Mouse (Mus musculus) liver, adult 2 months (tissue): ENCODE data around the gene Tgfbrap1. TPM values are rescaled to one million over a fixed set of nuclear protein-coding genes. Genes with fewer than 3 reads are reported as not detected.
"Not testable (repeated sequence)": the region's sequence is repeated elsewhere in the genome, so short reads cannot be mapped to it uniquely, and the experiment has no call there.

Experiments
- DNase-seq: peaks from one replicate; pipeline ENCODE4 v3.0.0-alpha.2; 2011; ENCODE audit warnings: low read depth, low spot score; ENCODE audit errors: extremely low read depth
- H3K27ac ChIP-seq: fragments of 200-500 bp; replicated peaks from 2 replicates; pipeline ENCODE4 v1.5.1; 2012; ENCODE audit warnings: low read depth, mild to moderate bottlenecking, control low read depth, inconsistent platforms, low read length; ENCODE audit not compliant: insufficient read depth
- H3K27me3 ChIP-seq: fragments of 200-500 bp; 2 replicates; pipeline ENCODE4 v1.6.1; 2012; ENCODE audit warnings: mild to moderate bottlenecking, moderate library complexity, low read length, inconsistent platforms; ENCODE audit not compliant: control insufficient read depth, insufficient read depth
- H3K36me3 ChIP-seq: fragments of 200-500 bp; 2 replicates; pipeline ENCODE4 v1.6.1; 2012; ENCODE audit warnings: low read length, inconsistent platforms; ENCODE audit not compliant: control insufficient read depth, insufficient read depth
- H3K4me1 ChIP-seq: fragments of 200-500 bp; 2 replicates; pipeline ENCODE4 v1.6.1; 2011; ENCODE audit warnings: low read length; ENCODE audit not compliant: control insufficient read depth, insufficient read depth
- H3K4me3 ChIP-seq: fragments of 200-500 bp; 2 replicates; pipeline ENCODE4 v1.5.1; 2011; ENCODE audit warnings: low read depth, mild to moderate bottlenecking, control low read depth, low read length, moderate library complexity; ENCODE audit not compliant: insufficient read depth
- H3K79me2 ChIP-seq: fragments of 200-500 bp; 2 replicates; pipeline ENCODE4 v1.6.1; 2012; ENCODE audit warnings: inconsistent platforms, mild to moderate bottlenecking, low read length, moderate library complexity; ENCODE audit not compliant: control insufficient read depth, insufficient read depth
- H3K9ac ChIP-seq: fragments of 200-500 bp; 2 replicates; pipeline ENCODE4 v1.6.1; 2012; ENCODE audit warnings: low read depth, mild to moderate bottlenecking, control low read depth, inconsistent platforms, low read length
- CTCF ChIP-seq: fragments of 200-500 bp; IDR thresholded peaks from 2 replicates; pipeline ENCODE4 v1.5.1; 2011; ENCODE audit warnings: low read depth, low read length, control low read depth
- POLR2A ChIP-seq: fragments of 200-500 bp; IDR thresholded peaks from 2 replicates; pipeline ENCODE4 v1.6.1; 2011; ENCODE audit warnings: low read length, control low read depth; ENCODE audit not compliant: insufficient read depth; ENCODE audit errors: extremely low read depth
- WGBS: fragments of 180-500 bp; shearing (Covaris S2); methylation state at CpG from one replicate; pipeline ENCODE4 v1.1.7; 2018; 5-methylcytosine and 5-hydroxymethylcytosine counted together
- polyA plus RNA-seq: library from polyadenylated mRNA; depleted of rRNA; stranded (reverse); fragments of >200 nt; gene quantifications from 2 replicates; pipeline ENCODE4 v1.2.3, GENCODE M21; 2012; rRNA removed
- total RNA-seq: library from RNA; depleted of rRNA; stranded (reverse); fragments of >200 nt; gene quantifications from 2 replicates; pipeline ENCODE4 v1.2.3, GENCODE M21; 2014; rRNA removed

Gene Tgfbrap1
- total and polyA plus RNA-seq, 2 experiments, result 11.0 to 17.2 TPM

DNA sequence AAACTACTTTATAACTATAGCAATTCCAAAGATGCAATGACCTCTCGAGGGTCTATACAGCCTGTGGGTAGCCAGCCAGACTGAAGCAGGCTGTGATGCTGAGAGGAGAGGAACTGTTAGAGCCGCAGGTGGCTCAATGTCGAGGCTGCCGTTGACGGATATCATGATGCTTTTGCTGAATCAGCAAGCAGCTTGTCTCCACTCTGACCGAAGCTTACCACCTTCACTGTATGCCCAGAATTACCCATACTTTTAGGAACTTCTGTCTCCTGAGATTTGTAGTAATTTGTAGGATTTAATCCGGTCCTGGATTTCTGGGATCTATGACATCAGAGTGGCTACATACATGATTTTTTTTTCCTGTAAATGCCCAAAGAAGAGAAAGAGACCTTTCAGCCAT lies 62.4 kb downstream of the Tgfbrap1 start:
- Histone ChIP-seq H3K27me3 (no peaks in the 10 kb centered on the region), H3K4me1 (no peaks in the 10 kb centered on the region), H3K36me3 (no peaks in the 10 kb centered on the region), H3K27ac (no peak overlapping the region), H3K9ac (no peak overlapping the region), H3K79me2 (no peaks in the 10 kb centered on the region), H3K4me3 (no peak overlapping the region)
- no peak for DNase-seq
- 88% methylated on average over 7 of the region's 7 CpGs for WGBS
- TF ChIP-seq CTCF (no peak), POLR2A (no peak)

DNA sequence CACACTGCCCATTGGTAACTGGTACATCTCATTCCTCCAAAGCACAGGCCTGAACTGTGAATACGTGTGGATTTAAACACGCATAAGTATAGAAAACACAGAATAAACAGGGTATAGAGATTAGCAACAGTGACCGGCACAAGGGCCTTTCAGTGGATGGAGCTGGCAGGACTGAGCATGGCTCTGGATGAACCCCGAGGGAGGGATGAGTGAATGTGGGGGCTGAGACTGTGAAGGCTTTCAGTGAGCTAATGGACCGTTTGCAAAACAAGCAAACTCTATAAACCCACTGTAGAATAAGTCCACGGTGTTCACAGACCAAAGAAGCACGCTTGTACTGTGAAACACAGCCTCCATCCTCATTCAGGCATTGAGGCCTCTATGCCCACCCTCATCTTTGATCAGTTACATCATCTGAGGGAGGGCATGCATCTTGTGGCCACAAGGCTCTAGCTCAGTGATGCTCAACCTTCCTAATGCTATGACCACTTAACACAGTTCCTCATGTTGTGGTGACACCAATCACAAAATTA lies 83.2 kb downstream of the Tgfbrap1 start:
- H3K4me1 ChIP-seq, H3K79me2 ChIP-seq, H3K4me3 ChIP-seq, H3K9ac ChIP-seq, H3K27ac ChIP-seq, H3K27me3 ChIP-seq, DNase-seq, H3K36me3 ChIP-seq: not testable (repeated sequence)
- WGBS, result 87% methylated on average over 7 of the region's 7 CpGs

DNA sequence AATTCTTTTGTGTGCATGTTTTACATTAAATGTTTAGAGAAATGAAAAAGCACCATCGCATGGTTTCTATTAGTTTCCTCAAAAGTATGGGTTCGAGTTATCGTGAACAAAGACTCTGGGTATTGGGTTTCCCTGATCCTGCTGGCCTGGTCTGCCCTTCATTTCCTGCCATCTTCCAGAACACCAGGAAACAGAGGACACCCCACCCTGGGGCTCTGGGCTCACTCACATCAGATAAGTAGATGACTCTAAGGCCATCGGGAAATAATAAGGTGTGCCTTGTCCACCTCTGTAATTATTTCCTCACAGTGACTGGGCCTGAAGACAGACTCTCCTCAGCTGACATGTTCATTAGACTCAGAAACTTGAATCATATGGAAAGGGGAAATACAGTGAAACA lies 88.0 kb downstream of the Tgfbrap1 start:
- H3K27ac ChIP-seq, result no peak overlapping the region
- H3K79me2 ChIP-seq, result no peaks in the 10 kb centered on the region
- no peaks in the 10 kb centered on the region for H3K36me3 ChIP-seq
- 88% methylated on average over 4 of the region's 4 CpGs for whole genome bisulfite sequencing
- H3K4me1 ChIP-seq, result no peaks in the 10 kb centered on the region
- no peak for TF ChIP-seq CTCF
- no peak for TF ChIP-seq POLR2A
- DNase-seq, result no peak
- no peak overlapping the region for H3K9ac ChIP-seq
- no peaks in the 10 kb centered on the region for H3K27me3 ChIP-seq
- H3K4me3 ChIP-seq, result no peak overlapping the region

DNA sequence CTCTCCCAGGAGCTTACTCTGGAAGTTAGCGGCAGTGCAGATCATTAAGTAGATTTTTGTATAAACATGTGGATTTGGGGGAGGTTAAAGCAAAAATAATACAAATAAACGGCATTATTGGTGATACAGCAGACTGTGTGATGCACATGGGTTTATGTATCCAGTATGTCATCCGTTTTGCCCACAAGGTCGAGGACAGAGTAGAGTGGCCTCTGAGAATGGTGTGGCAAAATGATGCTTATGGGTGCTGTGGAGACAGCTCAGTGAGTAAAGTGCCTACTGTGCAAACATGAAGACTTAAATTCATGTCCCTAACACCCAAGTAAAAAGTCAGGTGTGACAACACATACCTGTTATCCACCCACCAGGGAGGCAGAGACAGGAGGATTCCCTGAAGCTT lies 91.9 kb downstream of the Tgfbrap1 start:
- no peaks in the 10 kb centered on the region for H3K36me3 ChIP-seq
- TF ChIP-seq CTCF (no peak), POLR2A (no peak)
- H3K9ac ChIP-seq, result no peak overlapping the region

DNA sequence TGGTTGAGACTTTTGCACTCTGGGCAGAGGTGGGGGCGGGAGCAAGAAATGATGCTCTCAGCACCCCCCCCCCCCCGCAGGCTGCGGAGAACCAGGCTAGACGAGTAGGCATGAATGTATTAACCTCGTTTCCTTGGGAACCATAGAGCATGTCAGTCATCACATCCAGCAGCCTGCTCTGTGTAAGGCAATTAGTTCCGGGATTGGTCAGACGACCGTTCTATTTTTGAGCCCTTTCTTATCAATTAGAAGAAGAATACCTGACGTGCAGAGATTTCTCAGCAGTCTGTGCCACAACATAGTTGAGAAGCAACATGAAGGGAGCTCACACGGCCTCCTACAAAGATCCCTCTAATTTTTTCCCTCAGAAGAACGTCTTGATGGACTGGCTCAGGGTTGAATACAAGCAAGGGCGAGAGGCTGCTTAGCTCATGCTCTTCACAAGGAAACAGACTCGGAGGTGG lies 92.4 kb downstream of the Tgfbrap1 start:
- no peaks in the 10 kb centered on the region for H3K27me3 ChIP-seq
- H3K27ac ChIP-seq, result no peak overlapping the region
- H3K36me3 ChIP-seq, result no peaks in the 10 kb centered on the region
- no peak overlapping the region for H3K4me3 ChIP-seq
- TF ChIP-seq CTCF (no peak), POLR2A (no peak)
- DNase-seq, result no peak
- WGBS, result 69% methylated on average over 13 of the region's 13 CpGs
- H3K4me1 ChIP-seq, result no peaks in the 10 kb centered on the region
- H3K9ac ChIP-seq, result no peak overlapping the region
- no peaks in the 10 kb centered on the region for H3K79me2 ChIP-seq

More for the DNA sequence above, 91.9 kb downstream of the Tgfbrap1 start:
- Histone ChIP-seq H3K27me3 (no peaks in the 10 kb centered on the region), H3K27ac (no peak overlapping the region), H3K79me2 (no peaks in the 10 kb centered on the region), H3K4me3 (no peak overlapping the region), H3K4me1 (no peaks in the 10 kb centered on the region)
- WGBS, result 75% methylated on average over 4 of the region's 4 CpGs
- DNase-seq, result no peak

Other genes starting within 250 kb of the Tgfbrap1 start
- 29.3 and 31.0 TPM in 2 replicates for gene Mrps9, start 247.4 kb downstream of the Tgfbrap1 start, total RNA-seq
- gene Mrps9, start 247.4 kb downstream of the Tgfbrap1 start, polyA plus RNA-seq, result 13.6 and 16.4 TPM in 2 replicates
- not detected in 2 replicates for gene Gpr45, start 145.8 kb downstream of the Tgfbrap1 start, total RNA-seq
- not detected in 2 replicates for gene Gpr45, start 145.8 kb downstream of the Tgfbrap1 start, polyA plus RNA-seq
- 7.9 and 8.0 TPM in 2 replicates for gene AI597479, start 73 bp upstream of the Tgfbrap1 start, total RNA-seq
- gene AI597479, start 73 bp upstream of the Tgfbrap1 start, polyA plus RNA-seq, result 2.6 and 2.8 TPM in 2 replicates
- 0.28 and 0.47 TPM in 2 replicates for gene Fhl2, start 98.3 kb upstream of the Tgfbrap1 start, total RNA-seq
- gene Fhl2, start 98.3 kb upstream of the Tgfbrap1 start, polyA plus RNA-seq, result 0.39 and 0.71 TPM in 2 replicates